Mouse (Mus musculus) retina, postnatal 7 days (tissue): ENCODE measurements around the gene Ncam1.

ENCODE experiments used
- DNase-seq: peaks from one replicate; pipeline ENCODE4 v3.0.0-alpha.2; 2012; ENCODE audit warnings: low read depth, low spot score

Gene Ncam1

DNA sequence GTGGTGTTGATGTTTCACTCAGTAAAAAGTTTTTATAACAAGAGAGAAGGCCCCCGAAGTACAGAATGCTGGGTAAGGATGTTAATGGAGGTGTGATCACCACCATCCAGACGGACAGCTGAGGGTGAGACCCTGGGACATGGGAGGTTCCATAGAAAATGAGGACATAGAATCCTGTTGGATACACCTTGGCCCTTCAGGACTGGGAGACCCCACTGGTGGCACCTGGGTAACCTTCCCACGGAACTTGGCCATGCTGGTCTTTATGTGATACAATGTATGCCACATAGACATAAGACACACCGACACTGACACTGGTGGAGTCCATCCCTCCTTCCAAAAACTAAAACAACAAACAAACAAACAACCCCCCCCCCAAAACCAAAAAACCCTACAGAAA, 296.5 kb downstream of the Ncam1 start:
- no peak for DNase-seq

- no peak for DNase-seq
These were observed 298.8 kb downstream of the Ncam1 start for GRCm38 (mm10) chr9:49499878-49500277.

GRCm38 (mm10) chr9:49493979-49494649, 304.6 kb downstream of the Ncam1 start:
- DNase-seq: peak; percentile 62

DNA sequence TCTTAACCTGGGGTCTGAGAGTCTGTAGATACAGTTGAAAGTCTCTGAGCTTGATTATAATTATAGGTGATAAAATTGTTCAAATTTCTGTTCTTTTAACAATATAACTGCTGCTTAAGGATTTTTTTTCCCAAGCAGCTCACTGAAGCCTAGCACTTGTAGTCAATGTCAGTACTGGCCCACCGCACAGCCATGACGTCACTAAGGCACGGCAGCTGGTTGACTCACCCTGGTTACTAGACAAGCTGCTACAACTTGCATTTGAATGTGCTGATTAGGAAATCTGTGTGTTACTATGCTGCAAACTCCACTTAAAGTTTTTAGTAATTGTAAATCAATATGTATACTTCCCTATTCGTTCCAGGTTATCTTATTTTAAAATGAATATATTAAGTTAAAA, 308.1 kb downstream of the Ncam1 start:
- no peak for DNase-seq

GRCm38 (mm10) chr9:49488912-49489895, 309.5 kb downstream of the Ncam1 start:
- DNase-seq: peak; percentile 68

DNA sequence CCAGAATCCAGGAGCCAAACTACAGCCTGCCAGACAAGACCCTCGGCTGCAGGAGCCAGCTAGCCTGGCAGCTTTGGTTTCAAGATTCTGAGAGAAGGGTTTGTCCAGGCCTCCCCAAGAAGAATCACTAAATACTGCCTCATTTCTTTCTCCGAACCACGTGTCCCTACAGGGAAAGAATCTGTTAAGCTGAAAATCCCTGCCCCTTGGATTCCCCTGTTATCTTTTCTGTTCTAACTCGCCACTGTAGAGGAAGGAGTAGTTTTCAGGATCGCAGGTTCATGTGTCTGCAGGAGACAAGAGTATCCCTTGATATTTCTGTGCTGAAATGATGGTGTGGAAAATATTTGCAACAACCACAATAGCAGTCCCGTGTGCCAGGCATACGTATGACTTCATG, 310.5 kb downstream of the Ncam1 start:
- no peak for DNase-seq

DNA sequence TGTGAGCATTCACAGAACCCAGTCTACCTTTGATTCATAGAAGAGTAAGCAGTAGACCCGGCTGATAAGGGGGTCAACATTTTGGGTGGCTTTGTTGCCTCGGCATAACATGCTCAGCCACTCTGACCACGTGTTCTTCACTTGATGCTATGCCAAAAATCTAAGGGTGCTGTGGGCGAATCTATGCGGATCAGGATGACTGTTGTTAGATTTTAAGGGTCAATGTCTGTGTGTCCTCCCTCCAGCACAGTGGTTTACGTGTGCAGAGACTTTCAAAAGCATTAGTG, 311.1 kb downstream of the Ncam1 start:
- DNase-seq: no peak

GRCm38 (mm10) chr9:49486805-49487656, 311.7 kb downstream of the Ncam1 start:
- DNase-seq: no peak

DNA sequence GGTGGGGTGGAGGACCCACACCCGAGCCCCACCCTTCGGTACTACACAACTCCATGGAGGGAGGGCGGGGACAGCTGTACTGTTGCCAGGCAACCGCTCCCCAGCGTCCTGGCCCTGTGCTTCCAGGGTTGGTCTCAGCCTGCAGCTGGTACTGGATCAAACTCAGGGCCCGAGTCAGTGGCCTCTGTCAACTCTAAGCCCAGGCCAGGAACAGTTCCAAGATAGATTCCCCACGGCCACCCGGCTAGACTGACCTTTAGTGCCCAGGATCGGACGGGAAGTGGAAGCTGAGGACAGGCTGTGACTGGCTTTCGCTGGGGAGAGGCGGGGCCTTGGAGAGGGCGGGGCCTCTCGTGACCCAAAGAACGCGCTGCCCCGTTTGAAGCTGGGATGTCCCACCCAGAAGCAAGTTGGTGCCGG, 312.8 kb downstream of the Ncam1 start, which contains the start of gene Ttc12:
Gene Ttc12, minus strand, starts transcription at position 334 of the 420 bp plus-strand sequence.
- peak; percentile 45 for DNase-seq

GRCm38 (mm10) chr9:49485250-49485891, 313.4 kb downstream of the Ncam1 start:
- DNase-seq: no peak

DNA sequence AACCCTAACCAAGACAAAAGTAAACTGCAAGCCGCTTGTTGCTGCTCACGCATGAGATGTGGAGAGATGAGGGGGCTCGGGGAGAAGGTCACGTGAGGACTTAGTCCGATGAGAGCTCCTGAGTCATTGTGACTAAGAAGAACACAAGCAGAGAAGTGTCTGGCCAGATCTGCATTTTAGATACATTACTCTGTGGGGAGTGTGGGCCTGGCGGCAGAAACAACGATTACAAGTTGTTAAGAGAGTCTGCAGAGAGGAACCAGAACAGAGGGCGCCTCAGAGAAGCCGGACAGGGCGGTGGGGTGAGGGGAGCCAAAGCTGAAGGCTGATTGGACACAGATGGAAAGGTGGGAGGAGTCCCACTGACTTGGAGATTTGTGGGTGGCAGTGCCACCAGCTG, 315.4 kb downstream of the Ncam1 start:
- no peak for DNase-seq

GRCm38 (mm10) chr9:49472126-49472525, 326.6 kb downstream of the Ncam1 start:
- DNase-seq: no peak

DNA sequence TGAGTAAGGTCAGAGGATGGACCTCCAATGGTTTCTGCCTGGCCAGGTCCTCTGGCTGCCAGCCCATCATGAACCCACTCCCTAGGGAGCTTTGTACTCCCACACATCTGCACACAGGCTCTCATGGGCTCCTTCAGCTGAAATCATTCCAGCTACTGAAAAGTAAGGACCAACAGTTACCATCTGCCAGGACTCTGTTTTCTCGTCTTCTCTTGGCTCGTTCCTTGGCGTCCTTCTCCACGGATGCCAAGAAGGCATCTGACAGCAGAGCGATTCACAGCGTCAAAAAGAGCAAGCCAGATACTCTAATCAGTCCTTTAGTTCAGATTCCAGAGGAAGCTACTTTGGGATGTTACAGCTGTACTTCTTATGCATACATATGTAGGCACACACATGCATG, 327.8 kb downstream of the Ncam1 start:
- no peak for DNase-seq

DNA sequence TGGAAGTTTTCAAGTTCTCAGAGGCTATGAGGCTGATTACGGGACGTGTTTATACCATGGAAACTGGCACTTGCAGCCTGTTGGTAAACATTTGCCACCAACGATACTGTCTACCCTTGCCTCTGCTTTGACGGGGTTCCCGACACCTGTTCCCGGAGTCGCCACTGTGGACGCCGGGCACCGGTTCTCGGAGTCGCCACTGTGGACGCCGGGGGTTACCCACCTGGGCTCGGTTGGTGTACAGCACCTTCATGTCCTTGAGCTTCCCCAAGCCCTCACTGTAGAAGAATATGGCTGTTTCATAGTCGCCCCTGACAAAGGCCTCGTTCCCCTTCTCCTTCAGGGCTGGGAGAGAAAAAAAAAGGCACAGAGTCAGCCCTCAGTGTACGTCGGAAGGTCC, 328.7 kb downstream of the Ncam1 start:
- DNase-seq: no peak

GRCm38 (mm10) chr9:49456136-49456535, 342.6 kb downstream of the Ncam1 start:
- DNase-seq: no peak

- no peak for DNase-seq
These were observed 346.3 kb downstream of the Ncam1 start for GRCm38 (mm10) chr9:49452396-49452795.
